Mouse (Mus musculus) forelimb bud, embryonic 11.5 days (tissue): ENCODE data around the gene Aip.
A peak's percentile ranks its signal among the peaks of the same experiment; 100 is the strongest.
"Not testable (repeated sequence)": the region's sequence is repeated elsewhere in the genome, so short reads cannot be mapped to it uniquely, and the experiment has no call there.

Experiments
- DNase-seq: peaks from one replicate; pipeline ENCODE4 v3.0.0-alpha.2; 2012; ENCODE audit warnings: low read depth, low spot score

Aip gene

DNA sequence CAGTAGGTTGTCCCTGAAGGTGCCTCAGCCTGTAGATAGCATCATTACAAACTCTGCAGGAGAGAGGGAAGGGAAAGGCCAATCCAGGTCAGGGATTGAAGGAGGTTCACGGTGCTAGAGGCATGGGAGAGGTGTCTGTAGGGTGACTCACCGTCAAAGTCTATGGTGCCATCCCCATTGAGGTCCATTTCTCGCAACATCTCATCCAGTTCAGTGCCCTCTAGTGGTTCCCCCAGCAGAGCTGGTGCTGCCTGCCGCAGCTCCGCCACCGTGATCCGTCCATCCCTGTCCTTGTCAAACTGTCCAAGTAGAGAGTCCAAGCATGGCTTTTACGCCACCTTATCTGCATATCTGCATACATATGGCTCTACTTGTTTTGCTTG, 10.3 kb upstream of the Aip start:
- not testable (repeated sequence) for DNase-seq

DNA sequence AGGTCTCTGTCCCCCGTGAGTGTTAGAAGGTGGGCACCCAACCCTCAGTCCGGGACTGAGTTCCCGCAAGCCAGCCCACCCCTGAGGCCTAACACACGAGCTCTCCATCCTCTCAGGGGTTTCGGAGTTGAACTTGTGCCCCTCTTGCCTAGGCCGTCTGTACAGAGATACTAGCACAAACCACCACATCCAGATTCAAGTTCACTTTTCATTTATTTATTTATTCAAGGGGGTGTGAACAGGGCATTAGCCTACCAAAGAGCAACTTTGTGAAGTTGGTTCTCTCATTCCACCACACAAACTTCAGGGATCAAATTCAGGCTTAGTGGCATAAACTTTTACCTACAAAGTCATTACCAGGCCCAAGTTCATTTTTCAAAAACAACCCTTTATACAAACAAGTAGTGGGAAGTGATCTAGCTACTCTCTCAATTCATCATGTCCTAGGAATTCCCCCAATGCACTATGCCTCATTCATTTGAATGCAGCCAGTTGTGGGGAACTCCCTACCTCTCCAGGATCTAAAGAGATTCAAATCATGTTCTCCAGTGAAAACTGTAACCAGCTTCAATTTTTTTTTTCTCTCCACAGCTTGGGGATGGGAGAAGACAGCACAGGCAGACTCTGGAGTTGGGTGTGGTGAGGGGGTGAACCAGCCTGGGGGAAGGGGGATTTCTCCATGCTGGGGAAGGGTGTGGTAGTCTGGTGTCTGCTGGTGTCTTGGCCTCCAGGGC, 9.7 kb upstream of the Aip start:
- DNase-seq = not testable (repeated sequence)

DNA sequence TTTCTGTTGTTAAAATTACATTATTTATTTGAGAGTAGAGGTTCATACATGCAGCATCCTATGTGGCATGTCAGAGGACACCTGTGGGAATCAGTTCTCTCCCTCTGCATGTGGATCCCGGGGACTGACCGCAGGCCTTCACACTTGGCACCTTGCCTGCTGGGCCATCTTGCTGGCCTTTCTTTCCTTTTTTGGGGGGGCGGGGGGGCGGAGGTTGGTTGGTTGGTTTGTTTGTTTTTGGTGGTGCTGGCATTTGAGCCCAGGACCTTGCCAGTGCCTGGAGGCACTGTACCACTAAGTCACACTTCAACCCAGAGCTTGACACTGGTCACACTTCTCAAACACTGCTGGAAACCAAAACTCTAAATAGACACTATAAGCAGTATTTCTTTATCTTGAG, 8.7 kb upstream of the Aip start:
- DNase-seq = no peak

DNA sequence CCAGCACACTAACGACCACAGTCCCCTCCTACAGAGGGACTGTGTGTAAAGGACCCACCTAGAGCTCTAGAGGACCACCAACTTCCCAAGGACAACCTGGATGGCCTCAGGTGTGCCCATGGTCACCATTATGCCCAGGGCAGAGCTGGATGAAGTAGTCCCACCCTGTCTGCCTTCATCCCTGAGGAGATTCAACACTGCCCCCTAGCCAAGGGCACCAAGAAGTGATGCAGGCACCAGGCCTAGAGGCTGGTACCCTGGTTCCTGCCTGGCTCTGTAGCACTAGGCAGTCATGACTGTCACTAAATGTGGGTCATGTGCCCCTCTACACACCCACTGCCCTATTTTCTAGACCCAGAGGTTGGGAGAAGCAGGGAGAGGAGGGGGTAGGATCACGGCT, 6.1 kb upstream of the Aip start:
- no peak for DNase-seq

DNA sequence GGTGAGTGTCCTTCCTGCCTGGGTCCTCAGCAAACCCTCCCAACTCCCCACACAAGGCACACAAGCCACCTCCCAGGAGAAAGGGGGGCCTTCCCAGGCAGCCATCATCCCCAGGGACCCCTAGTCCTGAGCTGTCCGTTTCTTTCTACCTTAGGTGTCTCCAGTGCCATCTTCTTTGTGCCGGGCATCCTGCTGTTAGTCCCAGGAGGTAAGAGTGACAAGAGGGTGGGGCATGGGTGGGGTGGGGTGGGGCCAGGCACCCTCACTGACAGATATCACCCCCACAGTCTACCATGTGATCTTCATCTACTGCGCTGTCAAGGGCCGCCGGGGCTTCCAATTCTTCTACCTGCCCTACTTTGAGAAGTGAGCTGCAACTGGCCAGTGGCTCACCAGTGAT, 5.4 kb upstream of the Aip start:
- no peak for DNase-seq

DNA sequence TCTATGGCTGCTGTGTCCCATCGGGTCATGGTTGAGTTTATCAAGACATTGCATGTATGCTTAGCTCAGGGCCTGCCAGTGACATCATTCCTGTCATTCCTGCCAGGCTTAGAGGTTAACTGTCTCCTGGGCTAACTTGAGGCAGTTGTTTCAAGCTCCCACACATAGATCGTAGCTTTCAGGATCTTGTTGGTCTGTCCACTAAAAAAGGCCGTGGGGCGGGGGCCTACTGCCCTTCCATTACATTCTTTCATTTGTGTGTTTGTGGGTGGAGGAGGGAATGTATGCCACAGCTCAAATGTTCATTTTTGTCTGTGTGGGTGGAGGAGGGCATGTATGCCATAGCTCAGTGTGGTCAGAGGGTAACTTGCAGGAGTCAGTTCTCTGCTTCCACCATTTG, 4.4 kb upstream of the Aip start:
- no peak for DNase-seq

DNA sequence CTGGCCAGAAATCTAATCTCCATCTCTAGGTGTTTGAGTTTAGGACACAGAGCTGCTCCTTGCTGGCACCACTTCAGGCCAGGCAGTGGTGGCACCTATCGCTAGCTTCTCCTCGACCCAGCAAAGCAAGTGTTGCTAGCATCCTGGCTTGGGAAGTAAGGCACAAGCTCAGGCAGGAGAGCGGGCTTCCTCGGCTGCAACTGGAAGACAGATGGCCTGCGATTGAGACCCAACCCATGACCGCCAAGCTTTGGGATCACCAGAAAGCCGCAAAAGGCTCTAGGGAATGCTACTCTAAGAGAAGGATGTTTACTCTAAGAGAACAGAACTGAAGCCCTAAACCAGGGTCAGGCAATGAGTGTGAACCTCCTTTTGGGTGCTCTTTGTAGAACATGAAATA, 3.8 kb upstream of the Aip start:
- DNase-seq = no peak

DNA sequence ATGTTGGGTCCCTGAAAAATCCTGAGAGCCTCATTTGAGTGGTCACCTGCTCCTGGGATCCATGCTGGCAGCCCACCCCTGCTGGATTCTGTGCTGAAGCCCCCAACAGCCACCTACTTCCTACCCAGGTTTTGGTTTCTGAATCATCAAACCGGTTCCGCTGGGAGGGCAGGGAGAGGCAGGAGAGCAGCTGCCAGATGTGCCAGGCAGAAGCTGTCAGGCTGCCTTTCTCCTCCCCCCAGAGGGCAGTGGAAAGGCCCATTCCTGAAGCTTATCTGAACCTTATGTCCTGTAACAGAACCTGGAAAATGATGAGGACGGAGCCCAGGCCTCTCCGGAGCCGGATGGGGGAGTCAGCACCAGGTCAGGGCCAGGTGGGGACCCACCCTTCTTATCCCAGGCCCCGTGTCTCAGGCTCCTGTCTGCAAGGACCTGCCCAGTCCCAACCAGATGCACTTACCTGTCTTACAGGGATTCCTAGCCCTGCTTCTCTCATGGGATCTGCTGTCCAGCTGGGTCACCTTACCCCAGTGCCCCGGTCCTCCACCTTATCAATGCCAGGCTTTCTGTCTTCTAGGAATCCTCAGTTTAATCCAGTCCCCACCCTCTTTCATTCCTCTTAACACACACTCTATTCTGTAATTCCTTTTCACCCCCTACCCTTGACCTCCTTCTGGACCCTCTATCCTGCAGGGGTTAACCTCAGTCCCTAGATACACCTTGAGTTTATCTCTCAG, 1.3 kb upstream of the Aip start:
- no peak for DNase-seq

DNA sequence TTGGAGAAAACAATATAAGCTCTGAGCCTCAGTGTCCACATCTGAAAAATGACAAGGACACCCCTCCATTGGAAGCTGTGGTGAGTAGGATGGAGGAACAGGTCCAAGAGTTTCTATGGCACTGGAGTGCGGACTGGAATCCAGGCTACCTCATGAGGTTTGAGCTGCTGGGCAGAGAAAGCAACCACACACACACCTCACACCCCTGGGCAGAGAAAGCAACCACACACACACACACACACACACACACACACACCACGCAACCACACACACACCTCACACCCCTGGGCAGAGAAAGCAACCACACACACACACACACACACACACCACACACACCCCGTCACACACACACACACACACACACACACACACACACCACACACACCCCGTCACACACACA, 390 bp downstream of the Aip start:
- DNase-seq = not testable (repeated sequence)

DNA sequence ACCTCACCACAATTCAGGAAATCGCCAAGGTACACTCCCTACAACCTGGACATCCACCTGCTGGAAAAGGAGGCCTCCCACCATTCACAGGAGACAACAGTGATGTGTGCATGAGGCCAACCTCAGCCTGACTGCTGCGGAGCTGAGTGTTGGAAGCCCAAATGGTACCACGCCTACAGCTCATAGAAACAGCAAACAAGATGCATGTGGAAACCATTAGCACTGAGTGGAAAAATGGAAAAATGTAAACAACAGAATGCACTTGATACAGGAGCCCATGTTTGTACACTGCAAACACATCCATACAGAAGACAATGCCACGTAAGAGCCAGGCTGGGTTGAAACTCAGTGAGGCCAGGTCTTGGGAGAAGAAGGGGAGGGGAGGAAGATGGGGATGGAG, 1.2 kb downstream of the Aip start:
- no peak for DNase-seq

DNA sequence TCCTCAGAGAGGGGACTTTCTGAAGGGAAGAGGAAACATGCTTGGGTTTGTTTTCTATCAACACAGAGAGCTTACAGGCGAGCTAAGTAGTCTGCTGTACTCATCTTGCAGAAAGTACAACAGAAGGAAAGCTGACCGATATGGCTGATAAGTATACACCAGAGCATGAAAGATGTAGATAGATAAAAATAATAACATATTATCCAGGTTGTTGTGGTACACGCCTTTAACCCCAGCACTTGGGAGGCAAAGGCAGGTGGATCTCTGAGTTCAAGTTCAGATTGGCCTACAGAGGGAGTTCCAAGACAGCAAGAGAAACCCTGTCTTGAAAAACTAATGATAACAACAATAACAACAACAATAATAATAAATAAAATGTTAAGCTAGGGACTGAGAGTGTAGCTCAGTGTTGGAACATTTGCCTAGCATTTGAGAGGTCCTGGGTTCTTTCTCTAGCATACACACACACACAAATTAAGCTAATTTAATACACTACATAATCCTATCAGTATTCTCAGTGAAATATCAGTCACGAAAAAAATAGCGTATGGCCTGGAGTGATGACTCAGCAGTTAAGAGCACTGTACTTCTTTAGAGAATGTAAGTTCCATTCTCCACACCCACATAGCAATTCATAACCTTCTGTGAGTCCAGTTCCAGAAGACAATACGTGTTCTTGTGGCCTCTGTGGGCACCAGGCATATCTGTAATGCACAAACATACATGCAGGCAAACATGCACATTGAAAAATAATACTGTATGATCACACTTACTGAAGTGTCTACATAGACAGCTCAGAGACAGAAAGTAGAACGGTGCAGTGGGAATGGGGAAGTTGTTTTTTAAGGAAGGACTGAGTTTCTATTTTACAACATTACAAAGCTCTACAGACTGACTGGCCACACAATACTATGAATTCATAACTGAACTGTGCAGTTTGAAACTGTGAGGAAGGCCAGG, 3.0 kb downstream of the Aip start:
- no peak for DNase-seq

DNA sequence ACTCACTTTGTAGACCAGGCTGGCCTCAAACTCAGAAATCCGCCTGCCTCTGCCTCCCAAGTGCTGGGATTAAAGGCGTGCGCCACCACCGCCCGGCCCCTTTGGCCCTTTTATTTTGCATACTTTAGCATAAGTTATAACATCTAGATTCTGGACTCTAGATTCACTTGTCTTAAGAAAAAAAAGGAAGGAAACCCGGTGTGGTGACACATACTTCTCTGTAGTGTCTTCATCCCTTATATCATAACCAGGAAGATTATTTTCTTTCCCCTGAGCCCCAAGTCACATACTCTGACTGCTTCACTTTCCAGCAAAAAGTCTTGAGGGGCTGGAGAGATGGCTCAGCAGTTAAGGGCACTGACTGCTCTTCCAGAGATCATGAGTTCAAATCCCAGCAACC, 3.8 kb downstream of the Aip start:
- DNase-seq = not testable (repeated sequence)

DNA sequence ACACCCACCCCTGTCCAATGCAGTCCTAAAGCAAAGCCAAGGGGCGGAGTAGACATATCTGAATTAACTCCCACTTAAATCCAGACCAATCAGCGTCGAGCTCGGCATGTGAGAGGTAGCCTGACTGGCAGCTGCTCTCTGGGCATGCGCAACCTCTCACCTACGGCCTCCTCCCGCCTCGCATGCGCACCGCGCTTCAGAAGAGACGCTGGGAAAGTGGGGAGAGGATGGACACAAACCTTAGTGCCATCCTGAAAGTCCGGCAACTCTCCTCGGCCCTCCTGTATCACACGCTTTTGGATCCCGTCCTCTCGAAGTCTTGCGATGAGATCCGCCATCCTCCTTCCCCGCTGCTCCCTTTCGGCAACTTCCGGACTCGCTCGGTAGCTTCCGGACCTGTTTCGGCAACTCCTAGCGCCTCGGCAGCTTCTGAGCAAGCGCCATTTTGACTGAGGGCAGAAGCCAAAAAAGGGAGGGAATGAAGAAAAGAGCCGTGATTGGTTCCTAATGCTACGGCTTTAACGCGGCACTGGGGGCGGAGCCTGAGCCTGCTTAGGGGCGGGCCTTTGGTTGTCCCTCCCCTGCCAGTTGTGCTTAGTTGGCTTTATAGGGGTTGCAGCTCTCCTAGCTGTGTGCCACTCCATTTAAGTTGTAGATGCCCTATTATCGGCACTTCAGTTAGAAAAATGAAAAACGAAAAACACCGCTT, 4.4 kb downstream of the Aip start:
- DNase-seq = peak; percentile 98

DNA sequence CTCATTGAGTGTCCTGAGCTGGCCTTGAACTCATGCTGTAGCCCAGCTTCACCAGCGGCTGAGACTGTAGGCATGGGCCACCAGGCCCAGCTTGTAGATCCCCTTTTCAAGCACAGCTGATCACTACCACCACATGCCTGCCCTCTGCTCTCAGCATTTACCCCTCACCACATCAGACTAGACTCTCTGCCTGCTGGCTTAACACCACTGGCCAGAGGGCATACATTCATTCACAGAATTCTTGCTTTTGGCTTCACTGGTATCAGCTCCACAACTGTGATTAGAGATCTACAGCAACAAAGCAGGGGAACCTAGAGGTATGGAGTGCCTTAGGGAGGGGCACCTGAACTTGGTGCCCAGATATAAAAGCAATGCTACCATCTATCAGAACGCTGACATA, 5.2 kb downstream of the Aip start:
- DNase-seq = no peak

DNA sequence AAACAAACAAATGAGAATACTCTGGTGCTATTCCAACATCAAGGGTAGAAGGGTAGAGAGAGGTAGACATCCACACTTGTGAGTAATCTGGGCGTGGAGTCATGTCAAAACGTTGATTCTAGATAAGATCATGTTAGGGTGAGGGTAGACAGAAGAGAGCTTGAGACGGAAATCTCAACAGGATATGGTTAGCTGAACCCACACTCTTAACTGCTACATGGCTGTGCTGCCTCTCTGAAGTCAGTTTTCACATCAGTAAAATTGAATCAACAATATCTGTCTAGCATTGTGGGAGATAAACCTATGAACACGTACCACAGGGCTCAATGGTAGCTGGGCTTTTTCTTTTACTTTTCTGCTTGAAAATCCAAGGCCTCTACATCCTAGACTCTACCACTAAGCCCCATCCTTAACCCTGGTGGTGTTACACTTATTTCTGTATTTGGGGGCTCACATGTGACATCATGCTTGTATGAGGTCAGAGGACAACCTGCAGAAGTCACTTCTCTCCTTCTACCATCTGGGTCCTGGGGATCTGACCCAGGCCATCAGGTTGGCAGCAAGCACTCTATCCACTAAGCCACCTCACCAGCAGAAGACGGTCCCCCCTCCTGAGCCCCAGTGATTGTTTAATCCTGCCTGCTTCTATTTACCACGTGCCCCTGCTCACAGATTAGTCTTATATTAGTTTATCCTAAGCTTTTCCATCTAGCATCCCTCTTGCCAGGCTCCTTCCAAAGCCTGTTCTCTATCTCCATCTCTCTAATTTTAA, 5.8 kb downstream of the Aip start:
- no peak for DNase-seq

DNA sequence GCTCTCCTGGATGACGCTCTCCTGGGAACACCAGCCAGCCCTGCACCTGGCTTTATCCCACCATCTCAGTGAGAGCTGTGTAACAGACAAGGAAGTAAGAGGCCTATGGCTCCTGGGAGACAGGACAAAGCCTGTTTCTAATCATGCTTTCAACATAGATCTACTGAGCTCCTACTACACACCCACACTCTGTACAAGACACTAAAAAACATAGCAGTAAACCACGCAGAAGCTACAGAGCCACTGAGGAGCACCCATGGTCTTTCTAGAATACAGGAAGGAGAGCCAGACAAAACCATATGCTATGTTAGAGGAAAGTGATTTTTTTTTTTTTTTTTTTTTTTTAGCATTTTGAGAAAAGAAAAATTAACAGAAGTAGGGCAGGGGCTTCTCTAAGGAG, 7.3 kb downstream of the Aip start:
- no peak for DNase-seq

DNA sequence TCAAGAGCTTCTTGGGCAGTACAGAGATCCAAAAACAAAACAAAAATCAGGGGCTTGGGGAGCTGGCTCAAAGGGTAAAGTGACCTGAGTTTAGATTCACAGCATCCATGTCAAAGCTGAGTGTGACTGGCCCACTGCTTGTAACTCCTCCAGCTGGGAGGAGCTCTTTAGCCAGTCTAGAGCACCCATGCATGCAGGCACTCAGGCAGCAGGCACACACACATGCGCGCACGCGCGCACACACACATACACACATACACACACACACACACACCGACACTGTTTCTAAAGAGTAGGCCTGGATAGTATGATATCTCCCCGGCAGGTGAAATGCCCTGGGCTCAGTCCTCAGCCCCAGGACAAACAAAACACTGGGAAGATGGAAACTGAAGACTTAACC, 8.7 kb downstream of the Aip start:
- DNase-seq = no peak

DNA sequence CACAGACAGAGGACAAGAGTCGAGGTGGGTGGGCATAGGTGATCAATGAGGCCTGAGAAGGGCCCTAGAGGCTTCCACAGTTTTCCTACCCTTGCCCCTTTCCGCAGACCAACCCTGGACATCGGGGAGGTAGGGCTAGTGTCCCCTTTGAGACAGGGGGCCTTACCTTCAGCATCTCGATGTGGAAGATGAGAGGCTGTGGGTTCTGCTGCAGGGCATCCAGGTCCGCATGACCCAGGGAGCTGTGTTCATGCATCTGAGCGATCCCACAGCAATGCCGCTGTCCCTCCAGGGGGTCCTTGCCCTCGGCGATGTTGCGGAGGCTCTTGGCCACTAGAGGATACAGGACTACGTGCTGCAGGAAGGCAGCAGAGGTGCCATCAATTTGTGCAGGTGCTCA, 9.8 kb downstream of the Aip start:
- no peak for DNase-seq

DNA sequence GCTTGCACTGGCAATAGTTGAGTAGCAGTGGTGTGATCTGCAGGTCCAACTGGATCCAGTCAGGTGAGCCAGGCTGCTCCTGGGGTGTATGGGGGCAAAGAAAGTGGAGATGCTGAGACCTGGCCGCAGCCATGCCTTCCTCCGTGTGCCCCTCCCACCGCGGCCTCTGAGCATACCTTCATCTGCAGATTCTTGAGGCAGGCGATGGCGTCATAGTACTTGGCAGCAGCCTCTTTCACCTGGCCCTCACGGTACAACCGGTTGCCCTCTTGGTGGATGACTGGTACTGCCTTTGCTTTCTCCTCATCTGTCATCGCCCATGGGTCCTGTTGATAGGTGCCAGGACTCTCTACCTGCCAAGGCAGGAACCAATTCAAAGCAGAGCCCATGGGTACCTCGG, 10.5 kb downstream of the Aip start:
- no peak for DNase-seq

DNA sequence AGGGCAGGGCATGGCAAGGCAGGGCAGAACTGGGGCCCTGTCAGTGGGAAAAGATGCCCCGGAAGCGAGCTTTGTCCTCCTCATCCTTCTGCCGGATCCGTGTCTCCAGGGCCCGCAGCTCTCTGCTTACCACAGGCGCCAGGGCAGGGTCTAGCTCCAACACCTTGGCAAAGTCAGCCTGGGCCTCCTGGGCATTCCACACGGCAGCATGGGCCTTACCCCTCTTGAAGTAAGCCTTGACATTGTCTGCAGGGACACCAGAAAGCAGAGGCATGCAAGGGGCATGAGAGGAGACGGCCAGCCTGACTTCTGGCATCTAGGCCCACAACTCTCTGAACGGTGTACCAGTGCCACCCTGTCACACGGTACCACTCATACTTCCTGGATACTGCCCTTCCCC, 11.1 kb downstream of the Aip start:
- no peak for DNase-seq

DNA sequence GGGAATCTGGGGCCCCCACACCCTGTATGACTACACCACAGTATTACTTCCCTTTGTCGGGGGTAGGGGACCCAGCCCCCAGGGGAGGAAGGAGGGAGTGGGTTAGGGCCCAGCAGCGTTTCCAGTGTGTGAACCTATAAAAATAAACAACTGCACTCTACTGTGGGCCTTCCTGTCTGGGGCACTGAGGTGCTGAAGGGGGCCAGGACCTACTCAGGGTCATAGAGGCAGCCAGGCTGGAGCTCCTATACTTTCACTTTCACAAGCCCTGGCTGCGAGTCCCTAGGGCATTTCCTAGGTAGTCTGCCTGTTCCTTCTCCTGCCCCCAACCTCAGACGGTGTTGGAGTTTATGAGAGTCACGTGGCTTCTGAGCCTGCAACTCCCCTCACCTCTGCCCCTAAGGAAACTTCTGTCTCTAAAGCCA, 11.8 kb downstream of the Aip start:
- no peak for DNase-seq
